Mouse (Mus musculus) myocyte (in vitro differentiated cells): ENCODE results near the gene Casc4. TPM values are rescaled to one million over a fixed set of nuclear protein-coding genes. Genes with fewer than 3 reads are reported as not detected.

Experiments used
- H3K27me3 ChIP-seq: one replicate; pipeline ENCODE4 v1.6.1; 2011; ENCODE audit not compliant: control insufficient read depth, insufficient read depth, insufficient read length
- H3K36me3 ChIP-seq: one replicate; pipeline ENCODE4 v1.6.1; 2011; ENCODE audit not compliant: control insufficient read depth, insufficient read depth
- H3K4me2 ChIP-seq: one replicate; pipeline ENCODE4 v1.6.1; 2011; ENCODE audit warnings: low read depth, control low read depth
- H3K4me3 ChIP-seq: one replicate; pipeline ENCODE4 v1.5.1; 2011; ENCODE audit warnings: mild to moderate bottlenecking, control low read depth, moderate library complexity
- H3K79me2 ChIP-seq: one replicate; pipeline ENCODE4 v1.6.1; 2011; ENCODE audit not compliant: control insufficient read depth, insufficient read depth
- H3ac ChIP-seq: one replicate; pipeline ENCODE4 v1.6.1; 2011; ENCODE audit not compliant: control insufficient read depth, insufficient read length
- CEBPB ChIP-seq: IDR thresholded peaks from 2 replicates; pipeline ENCODE4 v1.6.1; 2011; ENCODE audit warnings: mild to moderate bottlenecking, moderate library complexity; ENCODE audit not compliant: poor library complexity, insufficient read depth, severe bottlenecking
- E2F4 ChIP-seq: IDR thresholded peaks from one replicate; pipeline ENCODE4 v1.6.1; 2011; ENCODE audit warnings: mild to moderate bottlenecking, control low read depth, moderate library complexity; ENCODE audit not compliant: insufficient read depth
- MAX ChIP-seq: IDR thresholded peaks from one replicate; pipeline ENCODE4 v1.6.1; 2011; ENCODE audit warnings: low read depth, mild to moderate bottlenecking, control low read depth
- MYOD1 ChIP-seq, 3 experiments: IDR thresholded peaks; one replicate each; pipeline ENCODE4 v1.6.1; 2011; ENCODE audit warnings: control low read depth in 2 of 3, low read depth in 2 of 3, mild to moderate bottlenecking in 2 of 3, moderate library complexity in 1 of 3; ENCODE audit not compliant: insufficient read length in 2 of 3, control insufficient read depth in 1 of 3
- MYOG ChIP-seq, 3 experiments: IDR thresholded peaks; one replicate each; pipeline ENCODE4 v1.6.1; 2011; ENCODE audit warnings: control low read depth in 2 of 3, low read depth in 2 of 3, mild to moderate bottlenecking in 2 of 3; ENCODE audit not compliant: insufficient read length in 2 of 3, control insufficient read depth in 1 of 3, insufficient read depth in 1 of 3
- POLR2A ChIP-seq: IDR thresholded peaks from one replicate; pipeline ENCODE4 v1.6.1; 2011; ENCODE audit warnings: low read depth, mild to moderate bottlenecking, control low read depth, moderate library complexity; ENCODE audit not compliant: insufficient read length
- POLR2AphosphoS2 ChIP-seq: IDR thresholded peaks from one replicate; pipeline ENCODE4 v1.6.1; 2011; ENCODE audit warnings: low read depth, control low read depth; ENCODE audit not compliant: insufficient read length
- REST ChIP-seq: IDR thresholded peaks from one replicate; pipeline ENCODE4 v1.6.1; 2011; ENCODE audit warnings: mild to moderate bottlenecking, control low read depth, moderate library complexity; ENCODE audit not compliant: insufficient read depth, insufficient read length
- SRF ChIP-seq: IDR thresholded peaks from one replicate; pipeline ENCODE4 v1.6.1; 2011; ENCODE audit warnings: low read depth; ENCODE audit not compliant: control insufficient read depth, insufficient read length
- TCF12 ChIP-seq: IDR thresholded peaks from one replicate; pipeline ENCODE4 v1.6.1; 2011; ENCODE audit warnings: mild to moderate bottlenecking, control low read depth; ENCODE audit not compliant: poor library complexity, insufficient read depth, severe bottlenecking
- TCF3 ChIP-seq: IDR thresholded peaks from one replicate; pipeline ENCODE4 v1.6.1; 2011; ENCODE audit warnings: low read depth, control low read depth; ENCODE audit not compliant: insufficient read length
- USF1 ChIP-seq: IDR thresholded peaks from one replicate; pipeline ENCODE4 v1.6.1; 2011; ENCODE audit warnings: low read depth, mild to moderate bottlenecking, control low read depth, moderate library complexity
- polyA plus RNA-seq: library from polyadenylated mRNA; unstranded; fragments of >200 nt; fragmentation: generic; extraction: Trizol; gene quantifications from one replicate; pipeline ENCODE4 v1.2.1, GENCODE M21; 2012; ENCODE audit warnings: missing spikeins

Gene Casc4
- polyA plus RNA-seq, 1 experiment = 5.3 TPM

DNA sequence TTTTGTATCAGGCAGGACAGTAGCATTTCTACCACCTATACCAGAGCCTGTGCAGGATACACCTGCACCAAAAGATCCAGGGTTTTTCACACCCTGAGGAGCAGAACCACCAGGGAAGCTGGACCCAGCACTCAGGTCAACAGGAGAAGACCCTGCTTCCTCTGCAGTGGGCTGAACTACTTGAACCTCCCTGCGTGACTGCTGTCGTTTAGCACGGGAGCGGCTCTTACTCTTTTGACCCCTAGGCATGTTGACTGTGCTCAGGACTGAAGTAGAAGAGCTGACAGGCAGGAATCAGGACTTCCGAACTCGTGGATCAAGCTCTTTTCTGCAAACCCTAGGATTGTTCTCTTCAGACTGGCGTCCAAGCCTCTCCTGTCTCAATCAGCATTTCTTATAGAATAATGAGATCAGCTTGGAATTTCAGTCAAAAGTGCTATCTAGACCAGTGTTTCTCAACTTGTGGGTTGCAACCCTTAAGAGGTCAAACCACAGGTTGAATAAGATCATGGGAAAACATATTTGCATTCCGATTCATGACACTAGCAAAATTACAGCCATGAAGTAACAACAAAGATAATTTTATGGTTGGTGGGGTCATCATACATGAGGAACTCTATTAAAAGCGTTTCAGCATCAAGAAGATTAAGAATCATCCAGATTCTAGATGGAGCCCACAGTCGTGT, 88.3 kb downstream of the Casc4 start:
- TF ChIP-seq CEBPB = 0 out of 2 replicates have a peak, but pooled peaks have one; percentile 8
- TF ChIP-seq TCF12 = no peak
- no peak for TF ChIP-seq MAX
- peak overlapping the region; percentile 94 for H3K4me3 ChIP-seq
- H3K79me2 ChIP-seq = peaks cover 36% of the 10 kb centered on the region
- peak overlapping the region; percentile 18 for H3ac ChIP-seq
- H3K27me3 ChIP-seq = no peaks in the 10 kb centered on the region
- peak overlapping the region; percentile 96 for H3K4me2 ChIP-seq
- peaks cover 8% of the 10 kb centered on the region for H3K36me3 ChIP-seq

DNA sequence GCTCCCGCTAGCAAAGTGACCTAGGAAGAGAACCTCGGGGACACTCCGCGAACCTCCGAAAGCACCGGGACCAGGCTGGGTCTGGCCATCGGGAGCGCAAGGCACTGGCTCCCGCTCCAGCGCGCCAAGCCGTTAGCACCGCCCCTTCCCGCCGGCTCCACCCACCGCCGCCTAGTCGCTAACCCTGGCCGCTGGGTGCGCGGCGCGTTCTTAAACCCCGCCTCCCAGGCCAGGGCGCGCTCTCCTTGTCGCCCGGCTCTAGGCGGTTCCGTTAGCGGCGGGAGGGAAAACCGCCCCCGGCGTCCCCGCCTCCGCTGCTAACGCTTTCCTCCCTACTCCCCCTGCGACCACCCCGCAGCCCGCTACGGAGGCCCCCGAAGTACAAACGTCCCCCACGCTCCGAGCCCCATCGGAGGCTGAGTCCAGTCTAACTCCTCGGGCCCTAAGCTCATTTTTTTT, 89.0 kb downstream of the Casc4 start, which contains the start of the genes Ctdspl2 and Mageb3:
TSS of gene Ctdspl2 (plus strand) at position 237 of the 459 bp plus-strand sequence.
TSS of gene Mageb3 (minus strand) at position 328 of the 459 bp plus-strand sequence.
- H3K79me2 ChIP-seq = peaks cover 43% of the 10 kb centered on the region
- TF ChIP-seq MYOD1 (IDR thresholded peaks at IDR 0.05; ENCODE audit: control insufficient read depth in 1 of 3, insufficient read length in 2 of 3, low read depth in 2 of 3) = no peak
- TF ChIP-seq POLR2AphosphoS2 = peak; percentile 80
- peak; percentile 88 for TF ChIP-seq POLR2A
- peak; percentile 46 for TF ChIP-seq E2F4
- H3K27me3 ChIP-seq = no peaks in the 10 kb centered on the region
- peak within 1 kb of the TSS; percentile 96 for H3K4me2 ChIP-seq
- H3ac ChIP-seq = peak within 1 kb of the TSS; percentile 18
- H3K36me3 ChIP-seq = peaks cover 9% of the 10 kb centered on the region
- H3K4me3 ChIP-seq = peak within 1 kb of the TSS; percentile 94

- peaks cover 49% of the 10 kb centered on the region for H3K79me2 ChIP-seq
- peak overlapping the region; percentile 68 for H3K4me2 ChIP-seq
- peak overlapping the region; percentile 18 for H3ac ChIP-seq
- peaks cover 9% of the 10 kb centered on the region for H3K36me3 ChIP-seq
- no peaks in the 10 kb centered on the region for H3K27me3 ChIP-seq
- peak overlapping the region; percentile 94 for H3K4me3 ChIP-seq
- TF ChIP-seq REST = no peak
- peak; percentile 88 for TF ChIP-seq POLR2A
- TF ChIP-seq SRF = no peak
- TF ChIP-seq MYOD1 (IDR thresholded peaks at IDR 0.05; ENCODE audit: control insufficient read depth in 1 of 3, insufficient read length in 2 of 3, low read depth in 2 of 3) = no peak
- TF ChIP-seq USF1 = no peak
- TF ChIP-seq POLR2AphosphoS2 = peak; percentile 90
- no peak for TF ChIP-seq TCF12
- no peak for TF ChIP-seq MAX
- TF ChIP-seq CEBPB = no peak
- peak; percentile 69 for TF ChIP-seq E2F4
Measured at GRCm38 (mm10) chr2:121956224-121957018, 89.7 kb downstream of the Casc4 start.

DNA sequence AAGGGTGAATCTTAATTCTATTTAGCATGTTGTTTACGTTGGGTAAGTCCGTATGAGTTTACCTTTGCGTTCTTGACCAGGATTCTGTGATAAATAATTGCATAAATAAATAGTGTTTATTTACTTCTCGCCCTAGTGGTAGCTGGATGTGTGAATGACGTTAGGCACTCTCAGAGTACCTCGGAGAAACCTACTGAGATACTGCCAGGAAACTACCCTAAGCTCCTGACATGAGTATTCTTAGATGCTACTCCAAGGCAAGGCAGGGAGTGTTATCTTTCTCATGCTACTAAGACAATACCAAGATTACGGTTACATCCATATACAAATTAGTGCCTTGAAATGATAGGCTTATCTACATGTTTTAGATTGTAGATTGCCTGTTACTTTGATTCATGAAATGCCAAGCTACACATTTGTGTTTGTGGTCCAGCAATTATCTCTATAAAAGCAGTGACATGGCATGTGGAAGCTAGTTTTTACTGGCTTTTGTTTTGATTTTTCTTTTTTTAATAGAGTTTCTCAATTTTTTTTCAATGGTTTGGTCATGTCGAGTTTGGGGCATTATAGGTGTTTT, 90.5 kb downstream of the Casc4 start:
- peak overlapping the region; percentile 94 for H3K4me3 ChIP-seq
- peaks cover 58% of the 10 kb centered on the region for H3K79me2 ChIP-seq
- H3K27me3 ChIP-seq = no peaks in the 10 kb centered on the region
- peak overlapping the region; percentile 68 for H3K4me2 ChIP-seq
- peaks cover 9% of the 10 kb centered on the region for H3K36me3 ChIP-seq
- TF ChIP-seq POLR2AphosphoS2 (no peak), SRF (no peak), POLR2A (no peak), REST (no peak), USF1 (no peak), TCF3 (no peak), MAX (no peak), CEBPB (no peak), MYOG (IDR thresholded peaks at IDR 0.05; ENCODE audit: control insufficient read depth in 1 of 3, insufficient read depth in 1 of 3, insufficient read length in 2 of 3, low read depth in 2 of 3) (no peak), TCF12 (no peak), MYOD1 (IDR thresholded peaks at IDR 0.05; ENCODE audit: control insufficient read depth in 1 of 3, insufficient read length in 2 of 3, low read depth in 2 of 3) (no peak), E2F4 (no peak)
- H3ac ChIP-seq = peak overlapping the region; percentile 18

Other genes starting within 250 kb of the Casc4 start
- gene Frmd5, start 59.9 kb upstream of the Casc4 start, polyA plus RNA-seq = 0.44 TPM
- gene Ctdspl2, start 89.0 kb downstream of the Casc4 start, polyA plus RNA-seq = 3.7 TPM
- 0.01 TPM for gene Mageb3, start 89.1 kb downstream of the Casc4 start, polyA plus RNA-seq
- gene Eif3j1, start 161.6 kb downstream of the Casc4 start, polyA plus RNA-seq = 6.1 TPM